Mouse (Mus musculus) thymus, postnatal 36 days (tissue): ENCODE measurements at regions not wholly inside any gene's neighbourhood (a gene's known extent, or its start where the extent isn't known, plus 50 kb on each side); places are given as distances from the start of the nearest gene placed in this dataset.
"Not testable (repeated sequence)": the region's sequence is repeated elsewhere in the genome, so short reads cannot be mapped to it uniquely, and the experiment has no call there.

Experiments used
- DNase-seq, 2 experiments: peaks; one replicate each; pipeline ENCODE4 v3.0.0; 2022; ENCODE audit warnings: mixed read lengths in 2 of 2

DNA sequence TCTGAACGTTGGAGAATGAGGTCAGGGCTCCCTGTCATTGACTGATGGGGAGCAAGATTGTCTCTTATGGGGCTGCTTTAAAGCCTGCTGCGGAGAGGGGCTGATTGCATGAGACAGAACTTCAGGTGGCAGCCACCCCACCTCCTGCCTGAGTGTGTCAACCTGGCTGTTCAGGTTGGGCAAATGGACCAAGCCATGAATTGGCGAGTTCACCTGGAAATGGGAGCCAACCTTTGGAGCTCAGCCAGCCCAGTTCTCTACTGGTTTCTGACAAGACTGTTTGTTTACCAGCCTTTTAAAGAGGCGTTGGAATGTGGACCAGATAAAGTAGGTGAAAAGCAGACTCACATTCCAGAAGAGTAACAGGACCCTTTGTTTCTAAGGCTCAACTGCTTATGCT, 180.3 kb downstream of the Tmx1 start:
- no peak for DNase-seq

DNA sequence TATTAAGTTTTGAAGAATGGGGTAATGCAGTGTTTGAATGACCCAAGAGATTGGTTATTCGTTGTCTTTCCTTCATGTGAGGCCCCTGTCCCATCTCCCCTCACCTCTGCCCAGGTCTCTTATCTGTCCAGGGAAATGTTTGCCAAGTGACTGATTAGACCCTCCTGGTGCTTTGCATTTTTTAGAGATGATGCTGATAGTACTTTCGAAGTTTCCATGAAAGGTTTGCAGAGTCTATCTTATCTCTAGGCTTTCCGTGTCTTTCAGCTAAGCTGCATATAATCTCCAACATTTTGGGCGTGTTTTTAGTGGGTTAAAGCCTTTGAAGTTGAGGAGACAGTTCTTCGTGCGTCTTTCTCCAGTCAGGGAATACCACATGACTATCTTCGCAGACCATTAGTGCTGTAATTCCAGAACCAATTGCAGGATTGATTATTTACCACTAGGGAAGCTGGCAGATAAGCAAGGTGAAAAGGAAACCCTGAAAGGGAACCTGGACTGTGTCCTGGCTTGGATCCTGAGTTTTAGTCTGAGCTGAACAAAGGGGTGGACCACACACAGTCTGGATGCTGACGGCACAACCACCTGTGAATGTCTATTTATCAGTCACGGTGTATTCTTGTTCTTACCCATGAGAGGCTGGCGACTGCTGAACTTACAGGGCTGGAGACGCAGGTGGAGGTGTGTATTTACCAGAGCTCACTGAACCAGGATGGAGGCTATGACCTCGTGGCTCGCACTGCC, 180.9 kb downstream of the Tmx1 start:
- no peak for DNase-seq

DNA sequence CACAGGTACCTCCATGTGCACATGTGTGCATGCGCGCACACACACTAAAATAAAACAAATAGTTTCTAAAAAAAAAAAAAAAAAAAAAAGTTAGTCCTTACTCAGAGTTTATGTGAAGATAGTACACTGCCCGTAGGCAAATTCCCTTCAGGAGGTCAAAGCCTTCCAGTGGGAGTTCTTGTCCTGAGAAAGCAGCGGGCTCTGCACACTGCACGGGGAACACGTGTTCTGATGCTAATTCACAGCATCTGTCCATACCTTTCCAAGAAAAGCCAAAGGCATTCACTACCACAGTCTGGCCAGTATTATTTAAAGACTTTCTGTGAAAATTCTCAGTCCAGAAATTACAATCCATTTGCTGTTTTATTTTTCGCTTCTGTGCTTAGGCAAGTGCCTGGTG, 183.1 kb downstream of the Tmx1 start:
- DNase-seq = no peak

- no peak for DNase-seq
Measured at GRCm38 (mm10) chr12:70640186-70640585, 185.1 kb upstream of the Frmd6 start.

- DNase-seq = no peak
Measured at GRCm38 (mm10) chr12:70644910-70645309, 180.4 kb upstream of the Frmd6 start.

GRCm38 (mm10) chr12:70645407-70645806, 179.9 kb upstream of the Frmd6 start:
- no peak for DNase-seq

DNA sequence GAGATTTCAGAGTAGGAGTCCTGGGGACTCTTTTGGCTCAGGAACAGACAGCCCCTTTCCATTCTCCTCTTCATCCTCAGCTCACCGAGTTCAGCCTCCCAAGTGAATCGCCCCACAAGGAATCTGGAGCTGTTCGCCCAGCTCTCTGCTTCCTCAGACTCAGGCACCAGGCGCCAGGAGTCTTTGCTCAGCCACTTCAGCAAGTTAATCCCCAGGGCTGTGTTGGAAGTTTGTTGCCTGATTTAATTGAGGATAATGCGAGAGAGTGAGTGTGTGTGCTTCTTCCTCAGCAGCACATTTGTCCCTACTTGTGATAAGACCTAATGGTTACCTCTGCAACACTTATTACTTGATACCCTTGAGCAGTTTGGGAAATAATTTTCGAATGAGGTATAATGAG, 177.8 kb upstream of the Frmd6 start:
- no peak for DNase-seq

GRCm38 (mm10) chr12:70648179-70648811, 177.0 kb upstream of the Frmd6 start:
- DNase-seq = no peak

DNA sequence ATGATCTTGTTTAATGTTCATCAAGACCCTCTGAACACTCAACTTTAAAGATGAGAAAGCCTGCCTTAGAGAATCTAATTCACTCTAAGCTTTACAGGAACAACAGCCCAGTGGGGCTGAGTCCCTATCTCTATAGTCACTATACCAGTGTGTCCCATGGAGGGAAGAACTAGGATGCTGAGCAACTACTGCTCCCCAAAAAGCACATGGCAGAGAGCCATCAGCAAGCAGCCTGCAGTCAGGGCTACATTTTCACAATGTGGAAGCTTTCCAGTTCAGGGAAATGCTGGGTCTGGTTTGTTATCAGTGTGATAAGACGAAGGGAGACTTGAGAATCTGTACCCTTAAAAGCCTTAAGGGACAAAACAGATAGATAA, 176.5 kb upstream of the Frmd6 start:
- no peak for DNase-seq

DNA sequence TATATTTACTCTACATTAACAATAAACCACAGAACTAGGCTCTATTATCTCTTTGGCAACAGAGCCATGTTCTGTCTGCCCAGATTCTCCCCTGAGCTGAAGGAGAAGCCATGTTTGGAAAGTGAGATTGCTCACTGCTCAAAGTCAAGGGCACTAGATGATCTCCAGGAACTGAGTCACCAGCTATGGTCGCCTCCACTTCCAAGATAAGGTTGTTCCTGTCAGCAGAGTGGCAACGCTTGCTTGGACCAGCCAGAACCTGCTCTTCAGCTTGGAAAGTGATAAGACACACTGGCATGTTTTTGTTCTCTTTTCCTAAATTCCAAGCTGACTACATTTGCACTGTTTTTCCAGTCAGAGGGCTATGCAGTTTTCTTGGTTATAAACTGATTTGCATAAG, 175.6 kb upstream of the Frmd6 start:
- DNase-seq = no peak

GRCm38 (mm10) chr12:70650470-70650869, 174.8 kb upstream of the Frmd6 start:
- no peak for DNase-seq

DNA sequence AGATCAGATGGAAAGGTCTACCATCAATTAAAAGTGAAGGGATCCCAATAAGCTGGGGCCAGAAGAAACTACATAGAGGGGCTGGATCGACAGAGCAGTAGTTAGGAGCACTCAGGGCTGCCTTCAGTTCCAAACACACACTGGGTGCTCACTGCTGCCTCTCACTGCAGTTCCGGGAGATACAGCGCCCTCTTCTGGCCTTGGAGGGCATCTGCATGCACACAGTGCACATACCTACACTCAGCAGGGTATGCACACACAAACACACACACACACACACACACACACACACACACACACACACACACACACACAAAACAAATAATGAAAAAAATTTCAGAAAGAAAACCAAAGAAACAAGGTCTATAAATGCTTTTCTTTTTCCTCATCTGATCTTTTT, 172.6 kb upstream of the Frmd6 start:
- no peak for DNase-seq

DNA sequence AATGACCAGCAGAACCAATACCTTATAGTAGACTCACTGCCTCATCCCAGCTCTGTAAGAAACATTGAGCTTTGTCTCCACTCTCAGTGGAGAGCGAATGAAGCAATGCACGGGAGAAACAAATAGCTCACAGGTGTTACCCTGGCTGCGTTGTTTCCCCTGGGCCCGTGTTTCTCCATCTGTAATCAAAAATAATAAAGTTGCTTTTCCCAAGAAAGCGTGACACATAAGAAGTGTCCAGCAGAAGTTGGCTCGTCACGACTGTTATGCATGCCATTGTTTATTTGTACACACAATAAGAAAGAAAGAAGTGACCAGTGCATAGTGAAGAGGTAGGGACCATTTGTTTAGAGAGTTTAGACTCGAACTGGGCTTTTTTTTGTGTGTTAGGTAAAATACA, 171.3 kb upstream of the Frmd6 start:
- no peak for DNase-seq

GRCm38 (mm10) chr12:70654546-70654945, 170.8 kb upstream of the Frmd6 start:
- no peak for DNase-seq

DNA sequence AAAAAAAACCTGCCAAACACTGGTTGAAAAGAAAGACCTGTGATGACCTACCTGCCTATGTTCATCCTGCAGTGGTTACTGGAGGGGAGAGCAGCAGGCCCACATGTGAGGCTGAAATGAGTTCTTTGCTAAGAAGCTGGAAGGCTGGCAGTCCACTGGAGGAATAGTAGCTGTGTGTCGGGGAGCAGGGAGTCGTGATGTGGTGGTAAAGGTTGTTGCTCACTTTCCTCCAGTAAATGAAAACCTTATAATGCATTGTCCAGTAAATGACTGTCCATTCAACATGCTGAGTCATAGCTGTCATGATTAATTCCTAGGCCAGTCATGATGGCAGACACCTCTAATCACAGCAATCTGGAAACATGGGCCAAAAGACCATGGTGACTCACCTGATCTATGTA, 169.9 kb upstream of the Frmd6 start:
- DNase-seq = no peak

GRCm38 (mm10) chr12:70655900-70656544, 169.3 kb upstream of the Frmd6 start:
- DNase-seq = no peak

DNA sequence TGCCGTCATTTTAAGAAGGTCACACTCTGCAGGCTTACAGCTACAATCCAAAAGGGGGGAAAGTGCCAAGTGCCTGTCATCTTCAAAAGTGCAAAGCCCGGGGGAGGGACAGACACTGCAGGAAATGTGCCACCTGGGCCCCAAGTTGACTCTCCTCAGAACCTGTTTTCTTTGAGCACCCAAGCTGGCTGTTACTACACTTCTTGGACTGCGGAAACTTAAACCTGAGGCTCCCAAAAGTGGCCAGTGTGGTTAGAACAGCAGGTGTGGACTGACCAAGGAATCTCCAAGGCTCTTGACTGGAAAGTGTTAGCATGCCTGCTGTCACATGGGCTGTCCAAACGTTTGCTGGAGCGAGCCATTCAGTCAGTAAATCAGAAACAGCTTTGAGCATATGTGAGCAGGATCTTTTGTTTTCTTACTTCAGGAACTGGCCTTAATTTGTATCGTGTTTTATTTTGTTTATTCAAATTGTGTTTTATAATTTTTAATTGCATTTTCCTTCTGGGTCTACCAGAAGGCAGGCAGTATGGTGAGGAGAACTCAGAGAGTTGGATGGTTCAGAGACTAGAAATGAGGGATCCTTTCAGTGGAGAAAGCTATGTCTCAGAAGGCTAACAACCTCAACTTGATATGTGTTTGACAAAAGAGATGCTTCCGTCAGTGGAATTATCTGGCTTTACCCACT, 168.4 kb upstream of the Frmd6 start:
- DNase-seq = peak; percentile 35 to 61

GRCm38 (mm10) chr12:70657493-70657810, 167.9 kb upstream of the Frmd6 start:
- DNase-seq = no peak

GRCm38 (mm10) chr12:70658106-70658505, 167.2 kb upstream of the Frmd6 start:
- no peak for DNase-seq

- no peak for DNase-seq
Measured at GRCm38 (mm10) chr12:70660388-70660787, 164.9 kb upstream of the Frmd6 start.

DNA sequence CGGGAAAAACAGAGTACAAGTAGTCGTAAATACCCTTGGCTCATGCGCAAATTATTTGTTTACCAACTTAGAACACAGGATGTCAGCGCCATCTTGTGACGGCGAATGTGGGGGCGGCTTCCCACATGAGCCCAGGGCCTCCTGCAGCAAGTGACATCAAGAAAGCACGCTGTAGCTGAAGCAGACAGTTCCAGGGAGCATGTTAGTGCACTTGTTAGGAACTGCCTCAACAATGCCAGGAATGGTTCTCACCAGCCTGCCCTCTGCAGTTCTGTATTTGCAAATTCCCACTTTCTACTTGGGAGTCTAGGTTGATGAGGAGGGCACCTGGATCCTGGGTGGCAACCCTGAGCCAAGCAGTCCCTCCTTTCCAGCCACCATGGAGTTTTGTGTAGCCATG, 157.2 kb upstream of the Frmd6 start:
- DNase-seq = not testable (repeated sequence)

- DNase-seq = no peak
Measured at GRCm38 (mm10) chr12:70672115-70672514, 153.2 kb upstream of the Frmd6 start.

- DNase-seq = no peak
Measured at GRCm38 (mm10) chr12:70673188-70673587, 152.1 kb upstream of the Frmd6 start.

DNA sequence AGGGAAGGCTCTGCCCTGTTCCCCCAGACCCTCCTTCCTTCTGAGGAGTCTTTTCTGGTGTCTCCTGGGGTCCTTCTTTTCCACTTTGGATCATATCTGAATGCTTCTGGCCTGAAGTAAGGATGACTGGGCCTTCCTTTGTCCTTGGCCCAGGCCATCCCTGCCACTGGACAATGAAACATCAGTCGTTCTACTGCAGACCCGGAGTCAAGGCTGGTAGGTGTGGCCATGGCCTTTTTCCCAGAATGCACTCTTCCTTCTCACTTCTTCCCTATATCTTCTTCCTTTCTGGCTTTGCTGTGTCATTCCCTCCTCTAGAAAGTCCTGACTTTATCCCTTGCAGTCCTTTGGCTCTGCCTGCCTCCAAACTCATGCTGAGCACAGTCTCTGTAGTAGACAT, 151.2 kb upstream of the Frmd6 start:
- no peak for DNase-seq
